Mouse (Mus musculus) midbrain, embryonic 14.5 days (tissue): Measurements from ENCODE around the gene Adgrg5. TPM values are rescaled to one million over a fixed set of nuclear protein-coding genes. Genes with fewer than 3 reads are reported as not detected.

Experiments
- ATAC-seq: fragments of 200-750 bp; cut with Nextera tagmentation; 2 replicates; pipeline ENCODE4 v1.8.0; 2017; ENCODE audit warnings: moderate number of reproducible peaks, moderate library complexity; ENCODE audit not compliant: low FRiP score, low TSS enrichment
- DNase-seq: peaks from one replicate; pipeline ENCODE4 v3.0.0-alpha.2; 2015
- H3K27ac ChIP-seq: fragments of 300-500 bp; sonication (generic); replicated peaks from 2 replicates; pipeline ENCODE4 v1.5.1; 2014; ENCODE audit warnings: mild to moderate bottlenecking, low read depth, low read length, moderate library complexity
- H3K27me3 ChIP-seq: fragments of 300-500 bp; sonication (generic); 2 replicates; pipeline ENCODE4 v1.6.1; 2014; ENCODE audit warnings: low read length, control low read depth, mixed read lengths; ENCODE audit not compliant: control insufficient read depth, insufficient read depth
- H3K36me3 ChIP-seq: fragments of 300-500 bp; sonication (generic); 2 replicates; pipeline ENCODE4 v1.6.1; 2014; ENCODE audit warnings: low read length, control low read depth; ENCODE audit not compliant: control insufficient read depth, insufficient read depth
- H3K4me1 ChIP-seq: fragments of 300-500 bp; sonication (generic); 2 replicates; pipeline ENCODE4 v1.6.1; 2014; ENCODE audit warnings: mild to moderate bottlenecking, antibody characterized with exemption, low read length, control low read depth; ENCODE audit not compliant: control insufficient read depth, insufficient read depth
- H3K4me2 ChIP-seq: fragments of 300-500 bp; sonication (generic); 2 replicates; pipeline ENCODE4 v1.6.1; 2014; ENCODE audit warnings: mild to moderate bottlenecking, low read length, moderate library complexity
- H3K4me3 ChIP-seq: fragments of 300-500 bp; sonication (generic); replicated peaks from 2 replicates; pipeline ENCODE4 v1.5.1; 2014; ENCODE audit warnings: low read depth, low read length
- H3K9ac ChIP-seq: fragments of 300-500 bp; sonication (generic); replicated peaks from 2 replicates; pipeline ENCODE4 v1.6.1; 2014; ENCODE audit warnings: mild to moderate bottlenecking, low read length, moderate library complexity
- H3K9me3 ChIP-seq: fragments of 300-500 bp; sonication (generic); 2 replicates; pipeline ENCODE4 v1.6.1; 2016; ENCODE audit warnings: low read length, control low read depth, mixed read lengths; ENCODE audit not compliant: control insufficient read depth
- WGBS: fragments of 180-500 bp; shearing (Covaris S2); extraction: QIAGEN DNeasy Blood & Tissue Kit; methylation state at CpG from one replicate; pipeline ENCODE4 v1.1.7; 2014; 5-methylcytosine and 5-hydroxymethylcytosine counted together
- polyA plus RNA-seq: library from polyadenylated mRNA; unstranded; fragments of >200 nt; fragmentation: Nextera tagmentation; extraction: Ambion mirVana; gene quantifications from 2 replicates; pipeline ENCODE4 v1.2.1, GENCODE M21; 2014

Gene Adgrg5
- polyA plus RNA-seq, 1 experiment from 2014 or later, result 0.12 TPM

- Histone ChIP-seq H3K4me3 (no peak overlapping the region), H3K27me3 (no peaks in the 10 kb centered on the region), H3K9ac (no peak overlapping the region), H3K9me3 (no peaks in the 10 kb centered on the region), H3K27ac (no peak overlapping the region), H3K4me1 (peaks cover 57% of the 10 kb centered on the region), H3K4me2 (no peak overlapping the region), H3K36me3 (no peaks in the 10 kb centered on the region)
- DNase-seq (peak; percentile 46), ATAC-seq (no peak)
- 38% methylated on average over 5 of the region's 5 CpGs for WGBS
These were observed 63.2 kb downstream of the Adgrg5 start for GRCm38 (mm10) chr8:94986676-94987075.

- no peak overlapping the region for H3K9ac ChIP-seq
- no peak overlapping the region for H3K4me2 ChIP-seq
- H3K4me3 ChIP-seq, result no peak overlapping the region
- no peak for ATAC-seq
- H3K27ac ChIP-seq, result 0 out of 2 replicates have a peak overlapping the region, but pooled peaks have one; percentile 13
- peaks cover 58% of the 10 kb centered on the region for H3K4me1 ChIP-seq
- no peak for DNase-seq
- H3K27me3 ChIP-seq, result no peaks in the 10 kb centered on the region
- no peaks in the 10 kb centered on the region for H3K9me3 ChIP-seq
- no peaks in the 10 kb centered on the region for H3K36me3 ChIP-seq
- WGBS, result 85% methylated on average over 7 of the region's 7 CpGs
These were observed 64.1 kb downstream of the Adgrg5 start for GRCm38 (mm10) chr8:94987553-94987952.

GRCm38 (mm10) chr8:94988619-94989018 is 65.1 kb downstream of the Adgrg5 start:
- no peaks in the 10 kb centered on the region for H3K27me3 ChIP-seq
- no peaks in the 10 kb centered on the region for H3K36me3 ChIP-seq
- no peak overlapping the region for H3K9ac ChIP-seq
- no peak overlapping the region for H3K4me3 ChIP-seq
- H3K9me3 ChIP-seq, result no peaks in the 10 kb centered on the region
- no peak for DNase-seq
- WGBS, result 79% methylated on average over 6 of the region's 6 CpGs
- no peak for ATAC-seq
- H3K4me2 ChIP-seq, result no peak overlapping the region
- no peak overlapping the region for H3K27ac ChIP-seq
- peaks cover 58% of the 10 kb centered on the region for H3K4me1 ChIP-seq

GRCm38 (mm10) chr8:94989711-94990110 is 66.2 kb downstream of the Adgrg5 start:
- DNase-seq (no peak), ATAC-seq (no peak)
- H3K36me3 ChIP-seq, result no peaks in the 10 kb centered on the region
- H3K27me3 ChIP-seq, result no peaks in the 10 kb centered on the region
- peaks cover 51% of the 10 kb centered on the region for H3K4me1 ChIP-seq
- no peak overlapping the region for H3K4me2 ChIP-seq
- no peak overlapping the region for H3K4me3 ChIP-seq
- H3K9ac ChIP-seq, result no peak overlapping the region
- no peak overlapping the region for H3K27ac ChIP-seq
- H3K9me3 ChIP-seq, result no peaks in the 10 kb centered on the region
- 87% methylated on average over 4 of the region's 4 CpGs for WGBS

GRCm38 (mm10) chr8:94990598-94991453 is 67.3 kb downstream of the Adgrg5 start:
- no peaks in the 10 kb centered on the region for H3K27me3 ChIP-seq
- no peak overlapping the region for H3K4me2 ChIP-seq
- no peaks in the 10 kb centered on the region for H3K36me3 ChIP-seq
- H3K4me1 ChIP-seq, result peaks cover 47% of the 10 kb centered on the region
- 73% methylated on average over 11 of the region's 11 CpGs for WGBS
- H3K4me3 ChIP-seq, result no peak overlapping the region
- ATAC-seq (no peak), DNase-seq (no peak)
- 0 out of 2 replicates have a peak overlapping the region, but pooled peaks have one; percentile 5 for H3K27ac ChIP-seq
- H3K9me3 ChIP-seq, result no peaks in the 10 kb centered on the region
- no peak overlapping the region for H3K9ac ChIP-seq

GRCm38 (mm10) chr8:94991454-94991994 is 68.0 kb downstream of the Adgrg5 start:
- Histone ChIP-seq H3K4me1 (peaks cover 44% of the 10 kb centered on the region), H3K9me3 (no peaks in the 10 kb centered on the region), H3K9ac (no peak overlapping the region), H3K27ac (peak overlapping the region; percentile 98), H3K27me3 (no peaks in the 10 kb centered on the region), H3K4me2 (no peak overlapping the region), H3K4me3 (no peak overlapping the region), H3K36me3 (no peaks in the 10 kb centered on the region)
- 83% methylated on average over 9 of the region's 9 CpGs for WGBS
- no peak for DNase-seq
- ATAC-seq, result no peak

- ATAC-seq, result no peak
- H3K4me1 ChIP-seq, result peaks cover 43% of the 10 kb centered on the region
These were observed 68.5 kb downstream of the Adgrg5 start for GRCm38 (mm10) chr8:94992010-94992409.

GRCm38 (mm10) chr8:94992534-94992933 is 69.0 kb downstream of the Adgrg5 start:
- peak overlapping the region; percentile 7; the same call in 1 of the 2 replicates for H3K9ac ChIP-seq
- 24% methylated on average over 5 of the region's 5 CpGs for WGBS
- no peaks in the 10 kb centered on the region for H3K27me3 ChIP-seq
- H3K36me3 ChIP-seq, result no peaks in the 10 kb centered on the region
- H3K4me1 ChIP-seq, result peaks cover 46% of the 10 kb centered on the region
- no peak overlapping the region for H3K4me3 ChIP-seq
- DNase-seq, result no peak
- no peak for ATAC-seq
- H3K4me2 ChIP-seq, result peak overlapping the region; percentile 20; the same call in 1 of the 2 replicates
- H3K27ac ChIP-seq, result peak overlapping the region; percentile 98
- H3K9me3 ChIP-seq, result no peaks in the 10 kb centered on the region

More at GRCm38 (mm10) chr8:94992010-94992409, 68.5 kb downstream of the Adgrg5 start:
- Histone ChIP-seq H3K9ac (no peak overlapping the region; the same call in 1 of the 2 replicates), H3K9me3 (no peaks in the 10 kb centered on the region), H3K27ac (peak overlapping the region; percentile 98), H3K27me3 (no peaks in the 10 kb centered on the region), H3K4me2 (no peak overlapping the region), H3K4me3 (no peak overlapping the region), H3K36me3 (no peaks in the 10 kb centered on the region)
- 80% methylated on average over 4 of the region's 4 CpGs for WGBS
- no peak for DNase-seq
